In genomic region chr2:80013060-80013459, GRCm38 (mm10) we compare ENCODE assay signal across 10 mouse cellular contexts.
DNase-seq lines count a peak whose midpoint lies in the region; ATAC-seq and TF ChIP-seq lines count a peak whose summit lies in the region.
"Had no signal": no experiment of that assay in that cellular context is flagged by ENCODE, and none has a peak within 500 bp of the region (broad histone marks: within the 10 kb centered on the region; RNA-seq: fewer than 3 reads in every experiment).

No protein-coding gene starts in this region.

- H3K4me3 ChIP-seq in heart, adult 2 months, result no peak overlapping the region
- no peak overlapping the region for H3K4me3 ChIP-seq in heart, embryonic 11.5 days (ENCODE audit: low read depth, low read length)
- no peak overlapping the region for H3K4me3 ChIP-seq in midbrain, embryonic 15.5 days
- no peak overlapping the region for H3K4me3 ChIP-seq in midbrain, embryonic 11.5 days (ENCODE audit: low read depth, low read length)
- H3K4me3 ChIP-seq in kidney, embryonic 14.5 days (ENCODE audit: low read length), result no peak overlapping the region
- no peak overlapping the region for H3K4me3 ChIP-seq in small intestine, adult 2 months (ENCODE audit: low read depth, low read length)
- no peak overlapping the region for H3K4me3 ChIP-seq in gastrocnemius, adult 2 months
- H3K4me3 ChIP-seq: embryonic facial prominence, embryonic 15.5 days; neural tube, embryonic 13.5 days had no signal

- no peaks in the 10 kb centered on the region for H3K27me3 ChIP-seq in heart, adult 2 months (ENCODE audit: control insufficient read depth, insufficient read depth, low read length)
- H3K27me3 ChIP-seq in heart, embryonic 11.5 days (ENCODE audit: control insufficient read depth, insufficient read depth, low read length), result no peaks in the 10 kb centered on the region
- H3K27me3 ChIP-seq in midbrain, embryonic 15.5 days (replicated peaks), result no peaks in the 10 kb centered on the region
- no peaks in the 10 kb centered on the region for H3K27me3 ChIP-seq in midbrain, embryonic 11.5 days (ENCODE audit: control insufficient read depth, insufficient read depth, low read length)
- H3K27me3 ChIP-seq in kidney, embryonic 14.5 days (ENCODE audit: control insufficient read depth, insufficient read depth, low read length), result no peaks in the 10 kb centered on the region
- no peaks in the 10 kb centered on the region for H3K27me3 ChIP-seq in small intestine, adult 2 months (ENCODE audit: control insufficient read depth, insufficient read depth, low read length)
- H3K27me3 ChIP-seq: embryonic facial prominence, embryonic 15.5 days; neural tube, embryonic 13.5 days had no signal

- TF ChIP-seq EP300 in heart, adult 2 months (IDR thresholded peaks at IDR 0.05; ENCODE audit: insufficient read depth, low read depth, low read length), result no peak

- H3K9me3 ChIP-seq in heart, embryonic 11.5 days (replicated peaks; ENCODE audit: control insufficient read depth, low read length), result no peaks in the 10 kb centered on the region
- no peaks in the 10 kb centered on the region for H3K9me3 ChIP-seq in midbrain, embryonic 15.5 days
- H3K9me3 ChIP-seq in midbrain, embryonic 11.5 days (ENCODE audit: control insufficient read depth, low read length), result no peaks in the 10 kb centered on the region
- no peaks in the 10 kb centered on the region for H3K9me3 ChIP-seq in kidney, embryonic 14.5 days (ENCODE audit: control insufficient read depth, low read length)
- H3K9me3 ChIP-seq: embryonic facial prominence, embryonic 15.5 days; neural tube, embryonic 13.5 days had no signal

- H3K4me2 ChIP-seq in heart, embryonic 11.5 days, result no peak overlapping the region
- no peak overlapping the region for H3K4me2 ChIP-seq in midbrain, embryonic 15.5 days
- no peak overlapping the region for H3K4me2 ChIP-seq in midbrain, embryonic 11.5 days
- H3K4me2 ChIP-seq in kidney, embryonic 14.5 days (replicated peaks; ENCODE audit: low read depth, low read length), result no peak overlapping the region
- H3K4me2 ChIP-seq: embryonic facial prominence, embryonic 15.5 days; neural tube, embryonic 13.5 days had no signal

- no peak overlapping the region for H3K9ac ChIP-seq in heart, adult 2 months (ENCODE audit: low read depth, low read length)
- no peak overlapping the region for H3K9ac ChIP-seq in heart, embryonic 11.5 days (ENCODE audit: low read depth, low read length)
- no peak overlapping the region for H3K9ac ChIP-seq in midbrain, embryonic 15.5 days
- H3K9ac ChIP-seq in midbrain, embryonic 11.5 days (ENCODE audit: low read length), result no peak overlapping the region
- H3K9ac ChIP-seq in kidney, embryonic 14.5 days (ENCODE audit: low read depth, low read length), result no peak overlapping the region
- H3K9ac ChIP-seq: embryonic facial prominence, embryonic 15.5 days; neural tube, embryonic 13.5 days had no signal

- 41% methylated on average over 4 of the region's 4 CpGs for WGBS in heart, adult 2 months
- WGBS in heart, embryonic 11.5 days (ENCODE audit: insufficient replicate concordance), result 65% methylated on average over 4 of the region's 4 CpGs
- 61% methylated on average over 4 of the region's 4 CpGs for WGBS in midbrain, embryonic 15.5 days
- WGBS in midbrain, embryonic 11.5 days, result 84% methylated on average over 4 of the region's 4 CpGs
- 38% methylated on average over 4 of the region's 4 CpGs for WGBS in kidney, embryonic 14.5 days
- 74% methylated on average over 4 of the region's 4 CpGs for WGBS in small intestine, adult 2 months

- peak overlapping the region; percentile 40 for H3K27ac ChIP-seq in heart, adult 2 months
- H3K27ac ChIP-seq in heart, embryonic 11.5 days (ENCODE audit: low read depth, low read length), result no peak overlapping the region
- no peak overlapping the region for H3K27ac ChIP-seq in midbrain, embryonic 15.5 days
- no peak overlapping the region for H3K27ac ChIP-seq in midbrain, embryonic 11.5 days (ENCODE audit: low read depth, low read length)
- H3K27ac ChIP-seq in kidney, embryonic 14.5 days (ENCODE audit: low read depth, low read length), result no peak overlapping the region
- peak overlapping the region; percentile 22; the same call in 1 of the 2 replicates for H3K27ac ChIP-seq in small intestine, adult 2 months (ENCODE audit: insufficient read depth, low read depth, low read length)
- H3K27ac ChIP-seq in gastrocnemius, adult 2 months, result no peak overlapping the region
- H3K27ac ChIP-seq: embryonic facial prominence, embryonic 15.5 days; neural tube, embryonic 13.5 days had no signal

- ATAC-seq in heart, embryonic 11.5 days (replicated peaks; ENCODE audit: insufficient number of reproducible peaks, low FRiP score, low TSS enrichment), result no peak
- 0 out of 2 replicates have a peak, but pooled peaks have one; percentile 48 for ATAC-seq in midbrain, embryonic 15.5 days (replicated peaks)
- ATAC-seq in midbrain, embryonic 11.5 days (ENCODE audit: low FRiP score), result no peak
- peak; percentile 68; the same call in 1 of the 2 replicates for ATAC-seq in kidney, embryonic 14.5 days (ENCODE audit: low FRiP score, low TSS enrichment)

- peak in 1 of 2 experiments; percentile 11 for DNase-seq in heart, adult 2 months
- no peak for DNase-seq in midbrain, embryonic 11.5 days (ENCODE audit: low spot score, missing footprints)
- DNase-seq in gastrocnemius, adult 2 months, result no peak
- no peak for DNase-seq in gastrocnemius, postnatal 14 days

- no peak for TF ChIP-seq CTCF in heart, adult 2 months (IDR thresholded peaks at IDR 0.05)
- TF ChIP-seq CTCF in small intestine, adult 2 months (IDR thresholded peaks at IDR 0.05; ENCODE audit: extremely low read depth, insufficient read length, insufficient replicate concordance, low read depth, low read length), result no peak
- no peak for TF ChIP-seq CTCF in gastrocnemius, adult 2 months (IDR thresholded peaks at IDR 0.05)

- H3K4me1 ChIP-seq in heart, adult 2 months (ENCODE audit: control insufficient read depth, insufficient read depth, low read length), result no peaks in the 10 kb centered on the region
- no peaks in the 10 kb centered on the region for H3K4me1 ChIP-seq in heart, embryonic 11.5 days (ENCODE audit: control insufficient read depth, insufficient read depth, low read length)
- H3K4me1 ChIP-seq in midbrain, embryonic 15.5 days, result no peaks in the 10 kb centered on the region
- no peaks in the 10 kb centered on the region for H3K4me1 ChIP-seq in midbrain, embryonic 11.5 days (ENCODE audit: control insufficient read depth, insufficient read depth, low read length)
- no peaks in the 10 kb centered on the region for H3K4me1 ChIP-seq in kidney, embryonic 14.5 days (ENCODE audit: control insufficient read depth, insufficient read depth, low read length)
- H3K4me1 ChIP-seq in small intestine, adult 2 months (ENCODE audit: control insufficient read depth, insufficient read depth, insufficient read length, low read length), result no peaks in the 10 kb centered on the region
- H3K4me1 ChIP-seq: embryonic facial prominence, embryonic 15.5 days; neural tube, embryonic 13.5 days had no signal

- TF ChIP-seq POLR2A in heart, adult 2 months (IDR thresholded peaks at IDR 0.05; ENCODE audit: insufficient read depth, low read depth, low read length), result no peak
- no peak for TF ChIP-seq POLR2A in small intestine, adult 2 months (IDR thresholded peaks at IDR 0.05; ENCODE audit: low read depth, low read length)

- no peaks in the 10 kb centered on the region for H3K79me2 ChIP-seq in heart, adult 2 months (replicated peaks; ENCODE audit: control insufficient read depth, insufficient read depth, low read length)

- no peaks in the 10 kb centered on the region for H3K36me3 ChIP-seq in heart, adult 2 months (ENCODE audit: control insufficient read depth, insufficient read depth, low read length)
- no peaks in the 10 kb centered on the region for H3K36me3 ChIP-seq in heart, embryonic 11.5 days (ENCODE audit: control insufficient read depth, insufficient read depth, low read length)
- no peaks in the 10 kb centered on the region for H3K36me3 ChIP-seq in midbrain, embryonic 15.5 days (replicated peaks)
- no peaks in the 10 kb centered on the region for H3K36me3 ChIP-seq in midbrain, embryonic 11.5 days (ENCODE audit: control insufficient read depth, insufficient read depth, low read length)
- no peaks in the 10 kb centered on the region for H3K36me3 ChIP-seq in kidney, embryonic 14.5 days (ENCODE audit: control insufficient read depth, insufficient read depth, low read length)
- H3K36me3 ChIP-seq in small intestine, adult 2 months (ENCODE audit: control insufficient read depth, insufficient read depth, low read length), result no peaks in the 10 kb centered on the region
- H3K36me3 ChIP-seq: embryonic facial prominence, embryonic 15.5 days; neural tube, embryonic 13.5 days had no signal

- intact Hi-C loops in heart, adult 2 months (cut with DNase I), result no loop called here
- intact Hi-C loops in gastrocnemius, adult 2 months (cut with DNase I), result no loop called here
- intact Hi-C loops in gastrocnemius, postnatal 14 days (cut with DNase I; ENCODE audit: low total_unique reads), result no loop called here

Comparison
In these comparisons a context has a peak if more than half of its experiments do, and no peak if none do; other contexts are left out.
1. H3K27ac ChIP-seq: peak in heart, adult 2 months (single experiment) and small intestine, adult 2 months (single experiment); none in heart, embryonic 11.5 days (single experiment), midbrain, embryonic 15.5 days (single experiment), midbrain, embryonic 11.5 days (single experiment), kidney, embryonic 14.5 days (single experiment) and gastrocnemius, adult 2 months (single experiment).
2. ATAC-seq: peak in midbrain, embryonic 15.5 days (single experiment) and kidney, embryonic 14.5 days (single experiment); none in heart, embryonic 11.5 days (single experiment) and midbrain, embryonic 11.5 days (single experiment).